In genomic region chr6:112899711-112900110, GRCm38 (mm10) we compare ENCODE assay signal across 10 mouse cellular contexts. TPM values are rescaled to one million over a fixed set of nuclear protein-coding genes. Genes with fewer than 3 reads are reported as not detected.
DNase-seq lines count a peak whose midpoint lies in the region; ATAC-seq and TF ChIP-seq lines count a peak whose summit lies in the region.
"Had no signal": no experiment of that assay in that cellular context is flagged by ENCODE, and none has a peak within 500 bp of the region (broad histone marks: within the 10 kb centered on the region; RNA-seq: fewer than 3 reads in every experiment).

No protein-coding gene starts in this region.

- intact Hi-C loops in left cerebral cortex, postnatal 25 days (cut with DNase I): no loop called here

- no peaks in the 10 kb centered on the region for H3K36me3 ChIP-seq in neural tube, embryonic 11.5 days (ENCODE audit: control insufficient read depth, insufficient read depth, low read length)
- peaks cover 8% of the 10 kb centered on the region; the same call in 1 of the 2 replicates for H3K36me3 ChIP-seq in forebrain, embryonic 10.5 days (replicated peaks)
- no peaks in the 10 kb centered on the region for H3K36me3 ChIP-seq in hindbrain, embryonic 16.5 days (ENCODE audit: control insufficient read depth, insufficient read depth, low read length)
- H3K36me3 ChIP-seq in stomach, postnatal 0 days (ENCODE audit: control insufficient read depth, insufficient read depth, low read length): no peaks in the 10 kb centered on the region

- WGBS in neural tube, embryonic 11.5 days: 27% methylated on average over 1 of the region's 1 CpGs
- WGBS in forebrain, embryonic 10.5 days: 53% methylated on average over 1 of the region's 1 CpGs
- WGBS in hindbrain, embryonic 16.5 days: 19% methylated on average over 1 of the region's 1 CpGs
- whole genome bisulfite sequencing in stomach, postnatal 0 days: 64% methylated on average over 1 of the region's 1 CpGs

- TF ChIP-seq CTCF in stomach, postnatal 0 days (IDR thresholded peaks at IDR 0.05; ENCODE audit: low read depth): peak; percentile 32

- H3K4me2 ChIP-seq in neural tube, embryonic 11.5 days (ENCODE audit: low read depth): peak overlapping the region; percentile 25
- H3K4me2 ChIP-seq in hindbrain, embryonic 16.5 days (ENCODE audit: low read length): no peak overlapping the region
- no peak overlapping the region for H3K4me2 ChIP-seq in stomach, postnatal 0 days (replicated peaks; ENCODE audit: low read depth)
- H3K4me2 ChIP-seq: liver, embryonic 11.5 days had no signal

- peak overlapping the region; percentile 89 for H3K27ac ChIP-seq in neural tube, embryonic 11.5 days (ENCODE audit: low read depth, low read length)
- peak overlapping the region; percentile 93 for H3K27ac ChIP-seq in forebrain, embryonic 10.5 days
- H3K27ac ChIP-seq in hindbrain, embryonic 16.5 days (ENCODE audit: low read depth, low read length): peak overlapping the region; percentile 58
- no peak overlapping the region for H3K27ac ChIP-seq in stomach, postnatal 0 days (replicated peaks)
- H3K27ac ChIP-seq: macrophage had no signal

- no peaks in the 10 kb centered on the region for H3K9me3 ChIP-seq in neural tube, embryonic 11.5 days (ENCODE audit: control insufficient read depth, low read length)
- no peaks in the 10 kb centered on the region for H3K9me3 ChIP-seq in forebrain, embryonic 10.5 days
- H3K9me3 ChIP-seq in hindbrain, embryonic 16.5 days (ENCODE audit: control insufficient read depth, low read length): no peaks in the 10 kb centered on the region
- H3K9me3 ChIP-seq in stomach, postnatal 0 days (ENCODE audit: control insufficient read depth, low read length): no peaks in the 10 kb centered on the region

- peaks cover 63% of the 10 kb centered on the region for H3K4me1 ChIP-seq in neural tube, embryonic 11.5 days (ENCODE audit: control insufficient read depth, insufficient read depth, low read length)
- H3K4me1 ChIP-seq in forebrain, embryonic 10.5 days: peaks cover 87% of the 10 kb centered on the region
- peaks cover 63% of the 10 kb centered on the region for H3K4me1 ChIP-seq in hindbrain, embryonic 16.5 days (ENCODE audit: control insufficient read depth, insufficient read depth, low read depth, low read length)
- no peaks in the 10 kb centered on the region for H3K4me1 ChIP-seq in stomach, postnatal 0 days (replicated peaks; ENCODE audit: control insufficient read depth, insufficient read depth)

- no peak overlapping the region for H3K4me3 ChIP-seq in neural tube, embryonic 11.5 days (ENCODE audit: low read depth, low read length)
- peak overlapping the region; percentile 28 for H3K4me3 ChIP-seq in forebrain, embryonic 10.5 days
- no peak overlapping the region for H3K4me3 ChIP-seq in hindbrain, embryonic 16.5 days (ENCODE audit: low read length)
- H3K4me3 ChIP-seq in stomach, postnatal 0 days (ENCODE audit: low read depth, low read length): no peak overlapping the region

- no peak for TF ChIP-seq EP300 in stomach, postnatal 0 days (optimal IDR thresholded peaks at IDR 0.05)

- no peak overlapping the region; the same call in 1 of the 2 replicates for H3K9ac ChIP-seq in neural tube, embryonic 11.5 days (ENCODE audit: low read length)
- no peak overlapping the region for H3K9ac ChIP-seq in hindbrain, embryonic 16.5 days (ENCODE audit: low read depth, low read length)
- no peak overlapping the region for H3K9ac ChIP-seq in stomach, postnatal 0 days (ENCODE audit: low read length)

- H3K27me3 ChIP-seq in neural tube, embryonic 11.5 days (ENCODE audit: control insufficient read depth, insufficient read depth, low read length): no peaks in the 10 kb centered on the region
- no peaks in the 10 kb centered on the region for H3K27me3 ChIP-seq in forebrain, embryonic 10.5 days (ENCODE audit: poor library complexity, severe bottlenecking)
- H3K27me3 ChIP-seq in hindbrain, embryonic 16.5 days (replicated peaks; ENCODE audit: control insufficient read depth, insufficient read depth, low read length): no peaks in the 10 kb centered on the region
- no peaks in the 10 kb centered on the region for H3K27me3 ChIP-seq in stomach, postnatal 0 days (ENCODE audit: control insufficient read depth, insufficient read depth, low read length)

- ATAC-seq in neural tube, embryonic 11.5 days (ENCODE audit: insufficient read depth, low FRiP score, low TSS enrichment): no peak
- ATAC-seq in hindbrain, embryonic 16.5 days: no peak
- no peak for ATAC-seq in stomach, postnatal 0 days (ENCODE audit: low FRiP score, low TSS enrichment)

- DNase-seq in neural tube, embryonic 11.5 days (ENCODE audit: low spot score): no peak
- DNase-seq in neural tube, embryonic 10.5 days (ENCODE audit: extremely low spot score, low spot score): no peak
- DNase-seq in forebrain, embryonic 10.5 days (ENCODE audit: extremely low spot score, low spot score): no peak
- DNase-seq in stomach, postnatal 0 days (ENCODE audit: low spot score): no peak
- DNase-seq in left cerebral cortex, postnatal 25 days (ENCODE audit: low spot score in 2 of 2): no peak
- DNase-seq in cerebellum, postnatal 36 days: no peak
- DNase-seq: thymus, postnatal 36 days had no signal

RNA-seq across cellular contexts. Expression of gene Srgap3, which starts 47.4 kb away (rescaled TPM):
- 37.4 and 42.0 TPM in 2 replicates for polyA plus RNA-seq in neural tube, embryonic 11.5 days (2014; fragmentation: Nextera tagmentation; extraction: Ambion mirVana)
- 14.8 and 16.5 TPM in 2 replicates for polyA plus RNA-seq in forebrain, embryonic 10.5 days (2016; fragmentation: Nextera tagmentation; extraction: Ambion mirVana)
- polyA plus RNA-seq in hindbrain, embryonic 16.5 days (2015; fragmentation: Nextera tagmentation; extraction: Ambion mirVana): 27.0 and 32.7 TPM in 2 replicates
- 1.5 and 1.6 TPM in 2 replicates for polyA plus RNA-seq in stomach, postnatal 0 days (2015; fragmentation: Nextera tagmentation; extraction: Ambion mirVana)
- 100 to 1,000 TPM; 204 to 206 TPM for total RNA-seq in left cerebral cortex, postnatal 25 days (2021)
